Mouse (Mus musculus) CH12.LX (cell line): ENCODE measurements at regions not wholly inside any gene's neighbourhood (a gene's known extent, or its start where the extent isn't known, plus 50 kb on each side); places are given as distances from the start of the nearest gene placed in this dataset.

Source experiments
- DNase-seq: peaks from one replicate; pipeline ENCODE4 v3.0.0-alpha.2; 2013; ENCODE audit errors: extremely low read depth
- H3K27ac ChIP-seq: 2 replicates; pipeline ENCODE4 v1.5.1; 2012; ENCODE audit warnings: low read depth, mild to moderate bottlenecking, control low read depth, moderate library complexity; ENCODE audit not compliant: insufficient read depth
- H3K27me3 ChIP-seq: replicated peaks from 2 replicates; pipeline ENCODE3; 2012; ENCODE audit warnings: inconsistent platforms
- H3K36me3 ChIP-seq, 2 experiments: replicated peaks in 1 of 2; 2 replicates each; pipeline versions ENCODE3 to v1.6.1; 2012; ENCODE audit warnings: inconsistent platforms in 1 of 2, low read length in 1 of 2, mild to moderate bottlenecking in 1 of 2, mixed read lengths in 1 of 2, moderate library complexity in 1 of 2; ENCODE audit not compliant: control insufficient read depth in 1 of 2, insufficient read depth in 1 of 2
- H3K4me1 ChIP-seq, 2 experiments: 2 replicates each; pipeline ENCODE4 v1.6.1; 2012; ENCODE audit warnings: inconsistent platforms in 1 of 2, moderate library complexity in 1 of 2; ENCODE audit not compliant: insufficient read depth in 2 of 2, control insufficient read depth in 1 of 2
- H3K4me2 ChIP-seq: 2 replicates; pipeline ENCODE4 v1.6.1; 2012; ENCODE audit warnings: low read depth, mild to moderate bottlenecking, control low read depth; ENCODE audit not compliant: poor library complexity, insufficient read depth, severe bottlenecking
- H3K4me3 ChIP-seq, 3 experiments: fragments of 150-350 bp in 1 of 3; sonication (generic) in 1 of 3; replicated peaks in 1 of 3; 2 replicates each; pipeline versions ENCODE3 to v1.5.1; 2011 to 2012; ENCODE audit warnings: low read depth in 2 of 3, low read length in 2 of 3, mild to moderate bottlenecking in 2 of 3, moderate library complexity in 2 of 3, control low read depth in 1 of 3, improper control_type of control experiment in 1 of 3, inconsistent platforms in 1 of 3, mixed read lengths in 1 of 3; ENCODE audit not compliant: poor library complexity in 1 of 3
- H3K79me2 ChIP-seq: replicated peaks from 2 replicates; pipeline ENCODE4 v1.6.1; 2012; ENCODE audit warnings: mild to moderate bottlenecking, moderate library complexity; ENCODE audit not compliant: control insufficient read depth, poor library complexity, insufficient read depth, severe bottlenecking; ENCODE audit errors: extremely low read depth
- H3K9ac ChIP-seq: 2 replicates; pipeline ENCODE4 v1.6.1; 2012; ENCODE audit warnings: low read depth, mild to moderate bottlenecking, control low read depth, moderate library complexity; ENCODE audit not compliant: insufficient read depth
- H3K9me3 ChIP-seq: replicated peaks from 2 replicates; pipeline ENCODE3; 2012; ENCODE audit warnings: low read length, inconsistent platforms, mixed read lengths
- BHLHE40 ChIP-seq: IDR thresholded peaks from 2 replicates; pipeline ENCODE4 v1.6.1; 2011; ENCODE audit warnings: mild to moderate bottlenecking, low read depth, low read length, improper control_type of control experiment
- CHD1 ChIP-seq: IDR thresholded peaks from 2 replicates; pipeline ENCODE4 v1.6.1; 2012; ENCODE audit warnings: low read depth, low read length, improper control_type of control experiment, inconsistent platforms
- CHD2 ChIP-seq: IDR thresholded peaks from 2 replicates; pipeline ENCODE4 v1.6.1; 2011; ENCODE audit warnings: low read length, improper control_type of control experiment
- E2F4 ChIP-seq: IDR thresholded peaks from 2 replicates; pipeline ENCODE4 v1.6.1; 2011; ENCODE audit warnings: low read depth, low read length, improper control_type of control experiment; ENCODE audit not compliant: insufficient replicate concordance
- EP300 ChIP-seq: IDR thresholded peaks from 2 replicates; pipeline ENCODE4 v1.6.1; 2011; ENCODE audit warnings: low read length, improper control_type of control experiment
- ETS1 ChIP-seq: conservative IDR thresholded peaks from 2 replicates; pipeline ENCODE4 v1.6.1; 2012; ENCODE audit warnings: low read depth, mild to moderate bottlenecking, inconsistent platforms, low read length, improper control_type of control experiment, moderate library complexity
- GABPA ChIP-seq: IDR thresholded peaks from 2 replicates; pipeline ENCODE4 v1.6.1; 2012; ENCODE audit warnings: low read depth, low read length, improper control_type of control experiment, inconsistent platforms; ENCODE audit not compliant: insufficient replicate concordance
- IRF4 ChIP-seq: IDR thresholded peaks from 2 replicates; pipeline ENCODE4 v1.6.1; 2014; ENCODE audit warnings: low read depth, mild to moderate bottlenecking, inconsistent platforms, low read length, improper control_type of control experiment
- JUN ChIP-seq: IDR thresholded peaks from 2 replicates; pipeline ENCODE4 v1.6.1; 2011; ENCODE audit warnings: low read depth, mild to moderate bottlenecking, low read length, improper control_type of control experiment, moderate library complexity; ENCODE audit not compliant: insufficient read depth
- KAT2A ChIP-seq: IDR thresholded peaks from 2 replicates; pipeline ENCODE4 v1.6.1; 2012; ENCODE audit warnings: low read length, improper control_type of control experiment, inconsistent platforms; ENCODE audit not compliant: insufficient replicate concordance
- MAX ChIP-seq: IDR thresholded peaks from 2 replicates; pipeline ENCODE4 v1.6.1; 2011; ENCODE audit warnings: low read length, improper control_type of control experiment
- MAZ ChIP-seq: IDR thresholded peaks from 2 replicates; pipeline ENCODE4 v1.6.1; 2012; ENCODE audit warnings: low read depth, mild to moderate bottlenecking, inconsistent platforms, low read length, improper control_type of control experiment, moderate library complexity
- MEF2A ChIP-seq: IDR thresholded peaks from 2 replicates; pipeline ENCODE4 v1.6.1; 2014; ENCODE audit warnings: low read depth, mild to moderate bottlenecking, inconsistent platforms, low read length, improper control_type of control experiment, borderline replicate concordance
- MXI1 ChIP-seq: IDR thresholded peaks from 2 replicates; pipeline ENCODE4 v1.6.1; 2011; ENCODE audit warnings: mild to moderate bottlenecking, low read depth, low read length, improper control_type of control experiment
- MYC ChIP-seq: IDR thresholded peaks from 2 replicates; pipeline ENCODE4 v1.6.1; 2011; ENCODE audit warnings: low read depth, mild to moderate bottlenecking, improper control_type of control experiment, low read length
- NELFE ChIP-seq: IDR thresholded peaks from 2 replicates; pipeline ENCODE4 v1.6.1; 2011; ENCODE audit warnings: low read depth, low read length, improper control_type of control experiment
- NRF1 ChIP-seq: IDR thresholded peaks from 2 replicates; pipeline ENCODE4 v1.6.1; 2014; ENCODE audit warnings: low read depth, mild to moderate bottlenecking, inconsistent platforms, low read length, improper control_type of control experiment, moderate library complexity
- PAX5 ChIP-seq: IDR thresholded peaks from 2 replicates; pipeline ENCODE4 v1.6.1; 2012; ENCODE audit warnings: low read length, inconsistent platforms, mixed read lengths
- POLR2A ChIP-seq: IDR thresholded peaks from 2 replicates; pipeline ENCODE4 v1.6.1; 2011; ENCODE audit warnings: low read depth, mild to moderate bottlenecking, improper control_type of control experiment, low read length
- RCOR1 ChIP-seq: conservative IDR thresholded peaks from 2 replicates; pipeline ENCODE4 v1.6.1; 2012; ENCODE audit warnings: low read depth, mild to moderate bottlenecking, inconsistent platforms, low read length, improper control_type of control experiment
- SIN3A ChIP-seq: IDR thresholded peaks from 2 replicates; pipeline ENCODE4 v1.6.1; 2012; ENCODE audit warnings: low read length, improper control_type of control experiment, inconsistent platforms
- SMC3 ChIP-seq: IDR thresholded peaks from 2 replicates; pipeline ENCODE4 v1.6.1; 2011; ENCODE audit warnings: low read depth, low read length, improper control_type of control experiment
- UBTF ChIP-seq: IDR thresholded peaks from 2 replicates; pipeline ENCODE4 v1.6.1; 2012; ENCODE audit warnings: low read depth, mild to moderate bottlenecking, inconsistent platforms, low read length, improper control_type of control experiment, moderate library complexity
- USF1 ChIP-seq: IDR thresholded peaks from 2 replicates; pipeline ENCODE4 v1.6.1; 2014; ENCODE audit warnings: low read depth, mild to moderate bottlenecking, inconsistent platforms, low read length, improper control_type of control experiment
- USF2 ChIP-seq: conservative IDR thresholded peaks from 2 replicates; pipeline ENCODE4 v1.6.1; 2011; ENCODE audit warnings: low read depth, low read length, improper control_type of control experiment
- ZC3H11A ChIP-seq: IDR thresholded peaks from 2 replicates; pipeline ENCODE4 v1.6.1; 2012; ENCODE audit warnings: low read depth, mild to moderate bottlenecking, inconsistent platforms, low read length, improper control_type of control experiment
- ZMIZ1 ChIP-seq: IDR thresholded peaks from 2 replicates; pipeline ENCODE4 v1.6.1; 2012; ENCODE audit warnings: low read depth, mild to moderate bottlenecking, inconsistent platforms, low read length, improper control_type of control experiment
- ZNF384 ChIP-seq: IDR thresholded peaks from 2 replicates; pipeline ENCODE4 v1.6.1; 2012; ENCODE audit warnings: low read depth, low read length, improper control_type of control experiment, inconsistent platforms
- dilution Hi-C: fragments of 300-500 bp; cut with MboI; formaldehyde crosslinking; loops from 2 replicates; pipeline ENCODE4 v1.14.3; 2020; ENCODE audit warnings: low sequenced_read_pairs; ENCODE audit not compliant: extremely low pct_unique_long_range_greater_than_20kb, extremely low pct_ligation_motif_present
- in situ Hi-C: fragments of 300-500 bp; cut with MboI; formaldehyde crosslinking; loops from 3 replicates; pipeline ENCODE4 v1.14.3; 2019; ENCODE audit warnings: low sequenced_read_pairs, low pct_ligation_motif_present, low pct_unique_long_range_greater_than_20kb, mixed read lengths

DNA sequence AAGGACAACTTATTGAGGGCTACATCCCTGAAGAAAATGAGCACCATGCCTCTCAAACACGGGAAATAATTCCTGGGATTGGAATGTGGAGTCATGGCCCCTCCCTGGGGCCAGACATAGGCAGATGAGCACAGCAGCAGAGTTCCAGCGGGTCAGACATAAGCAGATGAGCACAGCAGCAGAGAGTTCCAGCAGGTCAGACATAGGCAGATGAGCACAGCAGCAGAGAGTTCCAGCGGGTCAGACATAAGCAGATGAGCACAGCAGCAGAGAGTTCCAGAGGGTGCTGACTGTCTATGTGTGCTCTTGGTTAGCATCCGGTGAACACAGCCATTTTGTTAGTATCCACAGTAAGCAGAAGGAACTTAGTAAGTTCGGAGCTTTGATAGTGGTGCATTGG lies 126.2 kb upstream of the Ptprm start:
- Histone ChIP-seq H3K36me3 (no peaks in the 10 kb centered on the region), H3K4me3 (no peak overlapping the region), H3K79me2 (no peaks in the 10 kb centered on the region), H3K27me3 (no peaks in the 10 kb centered on the region), H3K9me3 (peaks cover 90% of the 10 kb centered on the region), H3K9ac (no peak overlapping the region), H3K27ac (no peak overlapping the region), H3K4me1 (no peaks in the 10 kb centered on the region), H3K4me2 (no peak overlapping the region)
- dilution Hi-C loops = no loop called here
- in situ Hi-C loops = no loop called here
- no peak for DNase-seq
- TF ChIP-seq KAT2A = no peak
- no peak for TF ChIP-seq SMC3
- TF ChIP-seq UBTF = no peak
- no peak for TF ChIP-seq GABPA
- no peak for TF ChIP-seq MAZ
- no peak for TF ChIP-seq MXI1
- TF ChIP-seq ETS1 = no peak
- TF ChIP-seq BHLHE40 = no peak
- TF ChIP-seq CHD2 = no peak
- no peak for TF ChIP-seq RCOR1

DNA sequence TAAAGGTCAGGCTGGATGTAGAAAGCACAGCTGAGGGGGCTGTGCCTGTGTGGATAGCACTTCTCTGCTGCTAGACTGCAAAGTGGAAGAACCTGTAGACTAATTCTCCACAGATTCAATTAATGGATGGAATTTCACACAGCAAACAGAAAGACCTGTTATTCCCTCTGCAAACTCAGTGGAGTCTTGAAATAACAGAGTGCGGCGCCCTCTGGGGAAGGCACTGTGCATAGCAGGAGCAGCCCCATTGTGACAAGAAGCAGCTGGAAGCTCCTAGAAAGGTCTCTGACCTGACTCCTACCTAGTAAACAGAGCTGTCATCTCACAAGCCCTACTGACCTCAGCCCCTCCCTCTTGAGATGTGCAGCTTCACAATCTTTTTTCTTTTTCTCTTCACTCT lies 118.9 kb upstream of the Ptprm start:
- DNase-seq = no peak

More for the DNA sequence above, 118.9 kb upstream of the Ptprm start:
- no peaks in the 10 kb centered on the region for H3K4me1 ChIP-seq
- in situ Hi-C loops (no loop called here), dilution Hi-C loops (no loop called here)
- TF ChIP-seq EP300 (no peak), MEF2A (no peak), NRF1 (no peak), PAX5 (no peak), JUN (no peak), POLR2A (no peak), MYC (no peak), CHD1 (no peak), NELFE (no peak), ZNF384 (no peak), MAX (no peak), E2F4 (no peak), USF2 (no peak), SIN3A (no peak), IRF4 (no peak), ZMIZ1 (no peak), USF1 (no peak), ZC3H11A (no peak)
- H3K36me3 ChIP-seq = no peaks in the 10 kb centered on the region
- H3K4me2 ChIP-seq = no peak overlapping the region
- H3K9ac ChIP-seq = no peak overlapping the region
- no peaks in the 10 kb centered on the region for H3K79me2 ChIP-seq
- H3K27me3 ChIP-seq = no peaks in the 10 kb centered on the region
- no peak overlapping the region for H3K27ac ChIP-seq
- H3K9me3 ChIP-seq = peaks cover 87% of the 10 kb centered on the region
- no peak overlapping the region for H3K4me3 ChIP-seq
